Mouse (Mus musculus): Measurements from ENCODE around the gene Ddhd1.

DNA sequence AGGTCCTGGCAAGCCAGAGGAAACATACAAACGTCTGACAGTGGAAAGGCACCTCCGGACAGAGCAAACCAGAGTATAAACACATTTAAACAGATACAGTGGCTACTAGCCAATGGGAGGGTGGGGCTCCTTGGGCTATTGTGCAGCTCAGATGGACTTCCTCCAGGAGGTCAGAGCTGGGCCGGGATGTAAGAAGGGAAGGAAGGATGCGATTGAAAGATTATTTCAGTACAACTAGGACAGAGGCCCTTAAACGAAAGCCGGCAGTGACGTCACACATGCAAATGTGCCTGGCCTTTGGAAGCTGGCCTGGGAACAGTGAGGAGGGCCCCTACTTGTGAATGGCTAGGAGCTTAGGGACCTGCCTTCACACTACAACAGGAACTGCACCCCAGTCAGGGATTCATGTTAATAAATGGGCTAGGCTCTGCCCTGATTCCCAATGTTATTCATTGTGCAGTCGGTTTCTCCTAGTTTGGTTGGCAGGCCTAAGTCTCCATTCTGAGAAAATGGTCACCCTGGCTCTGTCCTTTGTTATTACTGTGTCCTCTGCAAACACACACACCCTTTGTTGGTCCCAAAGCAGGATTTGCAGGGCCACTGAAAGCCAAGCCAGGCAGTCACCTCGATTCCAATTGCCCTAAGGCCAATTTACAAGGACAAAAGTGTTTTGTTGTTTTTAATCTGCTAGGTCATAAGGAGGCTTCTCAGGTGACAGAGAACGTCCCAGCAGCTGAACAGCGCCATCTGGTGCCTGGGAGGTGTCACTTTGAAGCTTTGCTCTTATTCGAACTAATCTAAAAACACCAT is 118.1 kb downstream of the Ddhd1 start:
- TF ChIP-seq NRF1 (IDR thresholded peaks at IDR 0.05; ENCODE audit: low read depth, low read length) = no peak
- no peak for TF ChIP-seq USF2 (conservative IDR thresholded peaks at IDR 0.05; ENCODE audit: low read depth, low read length)
- no peak for TF ChIP-seq E2F4 (IDR thresholded peaks at IDR 0.05; ENCODE audit: insufficient replicate concordance, low read depth, low read length)
- TF ChIP-seq CTCF (conservative IDR thresholded peaks at IDR 0.05 in 1 of 2, IDR thresholded peaks at IDR 0.05 in 1 of 2; ENCODE audit: low read depth in 2 of 2, low read length in 2 of 2) = peak; percentile 74 to 79
- no peak for TF ChIP-seq POLR2A (IDR thresholded peaks at IDR 0.05; ENCODE audit: low read depth, low read length)

Measured in CH12.LX (cell line).